Mouse (Mus musculus): ENCODE data around the gene Yipf2. TPM values are rescaled to one million over a fixed set of nuclear protein-coding genes. Genes with fewer than 3 reads are reported as not detected.
"Not testable (repeated sequence)": the region's sequence is repeated elsewhere in the genome, so short reads cannot be mapped to it uniquely, and the experiment has no call there.

Yipf2 gene
- total RNA-seq, 2 experiments from 2014 or later: 6.8 to 7.9 TPM

- no peak for DNase-seq
- intact Hi-C loops (cut with DNase I): no loop called here
These were observed 8.4 kb upstream of the Yipf2 start for GRCm38 (mm10) chr9:21601073-21601472.

- intact Hi-C loops (cut with DNase I): no loop called here
- DNase-seq: no peak
These were observed 7.6 kb upstream of the Yipf2 start for GRCm38 (mm10) chr9:21600186-21600585.

GRCm38 (mm10) chr9:21598198-21598597 is 5.6 kb upstream of the Yipf2 start:
- DNase-seq: peak in 1 of 2 experiments; percentile 38
- intact Hi-C loops (cut with DNase I): no loop called here

- intact Hi-C loops (cut with DNase I): no loop called here
- no peak for DNase-seq
These were observed 2.2 kb upstream of the Yipf2 start for GRCm38 (mm10) chr9:21594838-21595237.

DNA sequence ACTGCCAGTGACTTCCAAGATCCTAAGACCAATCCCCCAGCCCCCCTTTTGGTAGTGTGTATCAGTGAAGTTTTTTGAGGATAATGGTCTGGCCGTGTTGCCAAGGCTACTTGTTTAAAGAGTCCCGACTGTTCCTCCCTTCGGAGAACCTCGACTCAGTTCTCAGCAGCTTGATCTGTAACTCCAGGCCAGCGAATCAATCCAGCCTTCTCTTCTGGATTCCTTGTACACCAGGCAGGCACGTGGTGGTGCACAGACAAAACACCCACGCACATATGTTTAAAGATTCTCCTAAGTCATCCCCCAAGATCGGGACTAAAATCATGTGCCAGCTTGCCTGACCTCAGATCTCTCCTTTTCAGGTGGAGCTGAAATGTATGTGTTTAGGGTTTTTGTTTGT is 1.7 kb upstream of the Yipf2 start:
- intact Hi-C loops (cut with DNase I); DNase-seq: not testable (repeated sequence)

DNA sequence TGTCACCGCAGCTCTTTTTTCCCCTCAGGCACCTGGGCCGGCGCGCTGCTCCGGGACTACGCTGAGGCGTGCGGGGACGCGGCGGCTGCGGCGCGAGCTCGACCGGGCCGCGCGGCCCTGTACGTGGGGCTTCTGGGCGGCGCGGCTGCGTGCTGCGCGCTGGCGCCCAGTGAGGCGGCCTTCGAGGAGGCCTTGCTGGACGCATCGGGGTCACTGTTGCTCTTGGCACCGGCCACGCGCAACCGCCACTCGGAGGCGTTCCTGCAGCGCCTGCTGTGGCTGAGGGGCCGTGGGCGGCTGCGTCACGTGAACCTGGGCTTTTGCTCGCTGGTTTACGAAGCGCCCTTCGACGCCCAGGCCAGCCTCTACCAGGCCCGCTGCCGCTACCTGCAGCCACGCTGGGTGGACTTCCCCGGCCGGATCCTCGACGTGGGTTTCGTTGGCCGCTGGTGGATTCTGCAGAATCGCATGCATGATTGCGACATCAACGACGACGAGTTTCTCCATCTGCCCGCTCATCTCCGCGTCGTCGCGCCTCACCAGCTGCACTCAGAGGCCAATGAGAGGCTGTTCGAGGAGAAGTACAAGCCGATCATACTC is 594 bp upstream of the Yipf2 start:
- intact Hi-C loops (cut with DNase I): loop anchor here (2.0 kb wide), 1 partner anchor 46 kb away; the partner anchor contains the start of gene Carm1
- peak; percentile 59 to 66 for DNase-seq

GRCm38 (mm10) chr9:21591831-21592702 is 561 bp downstream of the Yipf2 start:
- intact Hi-C loops (cut with DNase I): loop anchor here (2.0 kb wide), 1 partner anchor 45 kb away; the partner anchor contains the start of gene Carm1

DNA sequence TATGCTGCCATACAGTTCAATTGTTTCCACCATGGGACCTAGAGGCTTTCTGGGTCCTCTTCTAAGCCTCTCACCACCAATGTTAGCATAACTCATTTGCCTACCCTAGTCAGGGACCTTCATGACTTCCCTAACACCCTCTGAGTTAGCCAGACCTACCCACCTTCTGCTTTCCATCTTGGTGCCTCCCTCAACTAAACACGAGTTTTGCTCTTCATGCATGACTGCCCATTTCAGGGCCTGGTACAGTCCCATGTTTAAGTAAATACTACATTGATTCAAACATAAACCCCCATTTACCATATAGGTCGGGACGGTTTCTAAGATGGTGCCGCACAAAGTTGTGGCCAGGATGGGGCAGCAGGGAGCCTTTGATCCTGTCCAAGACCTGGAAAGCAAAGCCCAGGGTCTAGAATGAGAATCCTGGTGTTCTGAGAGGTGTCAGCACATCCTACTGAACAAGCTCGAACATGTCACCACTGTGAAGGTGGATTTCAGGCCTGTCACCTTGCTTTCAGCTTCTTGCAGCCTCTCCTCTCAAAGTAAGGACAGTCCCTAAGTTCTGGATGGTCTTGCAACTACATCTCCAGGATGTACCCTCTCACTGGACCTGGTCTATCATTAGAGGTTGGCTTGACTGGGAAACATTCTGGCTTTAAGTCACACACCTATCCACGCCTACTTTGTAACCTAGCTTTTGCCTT is 1.3 kb downstream of the Yipf2 start:
- intact Hi-C loops (cut with DNase I): no loop called here
- DNase-seq: no peak

More at GRCm38 (mm10) chr9:21591831-21592702, 561 bp downstream of the Yipf2 start:
- DNase-seq: no peak

DNA sequence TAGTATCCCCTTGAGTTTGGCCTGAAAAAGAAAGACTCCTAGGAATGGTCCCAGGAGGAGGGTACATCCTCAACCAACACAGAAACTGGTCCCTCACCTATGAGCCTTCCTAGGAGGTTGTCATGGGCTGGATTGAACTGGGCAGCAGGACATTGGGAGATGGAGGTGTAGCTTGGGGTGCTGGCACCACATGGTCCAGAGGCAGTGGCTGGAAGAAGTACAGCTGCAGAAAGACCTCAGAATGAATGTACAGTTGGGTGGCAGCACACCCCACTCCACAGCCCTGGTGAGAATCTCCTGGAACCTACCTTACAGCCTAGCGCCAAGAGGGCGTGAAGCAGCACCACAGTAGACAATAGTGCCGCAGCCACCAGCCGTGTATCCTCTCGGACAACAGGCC is 3.1 kb downstream of the Yipf2 start:
- DNase-seq: no peak

DNA sequence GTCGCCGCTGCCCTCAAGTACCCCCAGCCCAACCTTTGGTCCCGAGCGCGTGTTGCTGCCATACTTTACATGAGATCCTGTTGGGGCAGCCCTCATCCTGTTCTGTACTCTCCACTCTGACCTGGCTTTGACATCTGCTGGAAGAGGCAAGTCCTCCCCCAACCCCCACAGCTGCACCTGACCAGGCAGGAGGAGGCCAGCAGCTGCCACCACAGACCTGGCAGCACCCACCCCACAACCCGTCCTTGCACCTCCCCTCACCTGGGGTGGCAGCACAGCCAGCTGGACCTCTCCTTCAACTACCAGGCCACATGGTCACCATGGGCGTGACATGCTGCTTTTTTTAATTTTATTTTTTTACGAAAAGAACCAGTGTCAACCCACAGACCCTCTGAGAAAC is 4.3 kb downstream of the Yipf2 start:
- intact Hi-C loops (cut with DNase I): no loop called here
- no peak for DNase-seq

More for the DNA sequence above, 3.1 kb downstream of the Yipf2 start:
- intact Hi-C loops (cut with DNase I): no loop called here

DNA sequence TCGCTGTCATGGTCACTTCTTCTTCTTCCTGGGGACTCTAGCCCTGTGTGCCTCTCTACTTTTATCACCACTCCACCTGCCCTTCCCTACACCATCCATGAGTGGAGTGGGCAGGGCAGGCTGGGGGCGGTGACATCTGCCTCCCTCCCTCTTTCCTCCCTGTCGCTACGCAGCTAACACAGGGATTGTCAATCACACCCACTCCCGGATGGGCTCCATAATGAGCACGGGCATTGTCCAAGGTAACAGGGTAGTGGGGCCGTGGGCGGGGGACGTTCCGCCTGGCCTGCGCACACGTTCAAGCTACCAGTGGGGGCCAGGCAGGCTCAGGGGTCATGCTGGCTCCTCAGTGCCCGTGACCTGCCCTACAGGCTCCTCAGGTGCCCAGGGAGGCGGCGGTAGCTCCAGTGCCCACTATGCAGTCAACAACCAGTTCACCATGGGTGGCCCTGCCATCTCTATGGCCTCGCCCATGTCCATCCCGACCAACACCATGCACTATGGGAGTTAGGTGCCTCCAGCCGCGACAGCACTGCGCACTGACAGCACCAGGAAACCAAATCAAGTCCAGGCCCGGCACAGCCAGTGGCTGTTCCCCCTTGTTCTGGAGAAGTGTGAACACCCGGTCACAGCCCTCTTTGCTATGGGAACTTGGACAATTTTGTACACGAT is 4.8 kb downstream of the Yipf2 start:
- intact Hi-C loops (cut with DNase I): no loop called here

DNA sequence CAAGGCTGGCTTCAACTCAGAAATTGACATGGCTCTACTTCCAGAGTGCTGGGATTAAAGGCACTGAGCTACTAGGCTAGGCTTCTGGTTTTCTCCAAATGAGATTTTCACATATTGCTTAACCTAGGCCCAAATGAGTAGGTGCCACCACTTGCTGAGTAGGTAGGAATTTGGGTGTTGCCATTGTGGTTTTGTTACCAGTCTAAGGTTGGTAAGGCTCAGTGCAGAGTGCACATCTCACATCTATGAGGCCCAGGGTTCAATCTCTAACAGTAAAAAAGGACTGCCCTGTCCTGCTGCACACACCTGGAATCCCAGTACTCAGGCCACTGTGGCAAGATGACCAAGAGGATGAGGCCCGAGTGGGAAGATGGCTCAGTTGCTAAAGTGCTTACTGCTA is 7.2 kb downstream of the Yipf2 start:
- intact Hi-C loops (cut with DNase I): no loop called here
- no peak for DNase-seq

More for the DNA sequence above, 4.8 kb downstream of the Yipf2 start:
- DNase-seq: no peak

DNA sequence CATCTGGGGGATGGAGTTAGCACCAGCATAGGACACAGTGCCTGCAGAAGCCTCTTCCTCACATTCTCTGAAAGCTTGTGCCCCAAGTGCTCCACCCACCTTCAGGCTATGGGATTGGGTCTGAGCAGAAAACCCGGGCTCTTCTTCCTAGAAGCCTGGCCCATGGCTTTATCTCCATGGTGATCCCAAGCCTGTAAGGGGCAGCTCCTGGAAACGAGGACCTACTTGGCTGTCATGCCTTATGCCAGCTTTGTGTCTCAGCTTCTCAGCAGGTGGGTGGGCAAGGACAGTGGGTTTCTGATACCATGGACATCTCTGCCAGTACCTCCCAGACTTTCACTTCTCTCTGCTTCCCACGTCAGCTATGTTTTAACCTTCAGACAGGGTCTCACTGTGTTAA is 14.4 kb downstream of the Yipf2 start:
- intact Hi-C loops (cut with DNase I): no loop called here
- no peak for DNase-seq

DNA sequence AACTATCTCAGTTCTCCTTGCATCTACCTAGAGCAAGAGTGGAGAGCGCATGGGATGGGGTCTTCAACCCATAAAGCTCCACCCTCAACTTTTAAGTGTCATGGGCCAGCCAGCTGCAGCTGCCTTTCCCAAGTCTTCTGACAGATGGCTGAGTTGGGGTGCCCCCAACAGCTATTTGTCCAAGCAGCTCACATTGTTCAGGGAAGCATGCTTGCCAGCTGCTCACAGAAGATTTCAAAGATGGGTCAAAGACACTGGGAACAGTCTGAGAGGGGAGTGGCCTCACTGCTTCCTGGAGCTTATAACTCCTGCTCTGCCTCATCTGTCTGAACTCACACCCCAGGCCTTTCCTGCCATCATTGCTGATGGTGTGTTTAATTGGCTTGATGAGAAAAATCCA is 16.3 kb downstream of the Yipf2 start:
- intact Hi-C loops (cut with DNase I): no loop called here
- no peak for DNase-seq

DNA sequence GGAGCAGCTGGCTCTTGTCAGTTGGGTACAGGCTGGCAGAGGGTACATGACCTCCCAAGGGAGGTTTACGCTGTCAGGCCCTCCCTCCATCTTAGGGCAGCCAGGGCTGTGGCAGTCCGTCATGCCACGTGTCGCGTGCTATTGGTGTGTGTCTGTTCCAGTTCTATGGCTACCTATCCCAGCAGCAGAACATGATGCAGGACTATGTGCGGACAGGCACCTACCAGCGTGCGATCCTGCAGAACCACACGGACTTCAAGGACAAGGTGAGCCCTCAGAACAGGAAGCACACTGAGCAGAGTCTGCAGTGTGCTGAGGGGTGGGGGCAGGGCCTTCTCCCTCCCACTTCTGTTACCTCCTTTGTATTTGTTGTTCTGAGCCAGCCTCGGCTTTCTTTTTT is 17.4 kb downstream of the Yipf2 start:
- DNase-seq: no peak
- intact Hi-C loops (cut with DNase I): no loop called here

GRCm38 (mm10) chr9:21574012-21574801 is 18.4 kb downstream of the Yipf2 start:
- DNase-seq: peak; percentile 47 to 58
- intact Hi-C loops (cut with DNase I): no loop called here

- intact Hi-C loops (cut with DNase I): no loop called here
- no peak for DNase-seq
These were observed 23.9 kb downstream of the Yipf2 start for GRCm38 (mm10) chr9:21568657-21569255.

DNA sequence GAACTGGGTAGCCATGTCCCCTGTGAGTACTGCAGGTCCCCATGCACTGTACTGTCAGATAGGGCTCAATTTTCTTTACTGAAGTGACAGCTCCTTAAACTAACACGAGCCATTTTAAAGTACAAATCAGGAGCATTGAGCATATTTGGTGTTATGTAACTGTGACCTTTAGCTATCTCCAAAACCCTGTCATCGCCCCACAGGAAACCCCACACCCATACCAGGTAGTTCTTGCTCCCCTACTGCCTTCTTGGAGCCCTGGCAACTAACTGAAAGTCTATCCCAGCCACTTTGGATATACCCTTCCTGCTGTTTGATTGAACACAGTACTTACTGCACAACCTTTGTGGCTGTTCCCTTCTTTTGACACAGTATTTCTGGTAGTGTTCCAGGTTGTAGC is 25.6 kb downstream of the Yipf2 start:
- intact Hi-C loops (cut with DNase I): no loop called here

DNA sequence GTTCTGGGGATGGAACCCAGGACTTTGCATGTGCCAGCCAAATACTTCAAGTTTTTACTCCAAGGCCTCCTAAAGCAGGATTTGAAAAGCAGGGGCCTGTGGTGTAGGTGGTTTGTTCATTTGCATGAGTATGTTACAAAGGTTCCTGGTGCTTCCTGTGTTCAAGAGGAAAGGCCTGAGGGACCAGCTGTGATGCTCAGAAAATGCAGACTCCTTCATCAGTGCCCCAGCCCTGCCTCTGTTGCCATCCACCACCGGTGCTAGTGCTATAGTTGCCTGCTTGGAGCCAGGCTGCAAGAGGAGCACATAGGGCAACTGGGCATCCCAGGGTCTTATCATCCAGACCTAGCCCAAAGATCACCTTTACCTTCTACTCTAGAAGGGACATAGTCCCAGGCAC is 26.1 kb downstream of the Yipf2 start:
- intact Hi-C loops (cut with DNase I): no loop called here
- no peak for DNase-seq

More for the DNA sequence above, 25.6 kb downstream of the Yipf2 start:
- DNase-seq: no peak

All from heart, postnatal 10 days (tissue).